Mouse (Mus musculus): Measurements from ENCODE around the gene 2310061N02Rik. TPM values are rescaled to one million over a fixed set of nuclear protein-coding genes. Genes with fewer than 3 reads are reported as not detected.
"Not testable (repeated sequence)": the region's sequence is repeated elsewhere in the genome, so short reads cannot be mapped to it uniquely, and the experiment has no call there.

2310061N02Rik gene
- total RNA-seq (2014; rRNA removed) (not detected in 2 replicates), polyA plus RNA-seq (2015; fragmentation: Nextera tagmentation; extraction: Ambion mirVana) (not detected in 2 replicates)

DNA sequence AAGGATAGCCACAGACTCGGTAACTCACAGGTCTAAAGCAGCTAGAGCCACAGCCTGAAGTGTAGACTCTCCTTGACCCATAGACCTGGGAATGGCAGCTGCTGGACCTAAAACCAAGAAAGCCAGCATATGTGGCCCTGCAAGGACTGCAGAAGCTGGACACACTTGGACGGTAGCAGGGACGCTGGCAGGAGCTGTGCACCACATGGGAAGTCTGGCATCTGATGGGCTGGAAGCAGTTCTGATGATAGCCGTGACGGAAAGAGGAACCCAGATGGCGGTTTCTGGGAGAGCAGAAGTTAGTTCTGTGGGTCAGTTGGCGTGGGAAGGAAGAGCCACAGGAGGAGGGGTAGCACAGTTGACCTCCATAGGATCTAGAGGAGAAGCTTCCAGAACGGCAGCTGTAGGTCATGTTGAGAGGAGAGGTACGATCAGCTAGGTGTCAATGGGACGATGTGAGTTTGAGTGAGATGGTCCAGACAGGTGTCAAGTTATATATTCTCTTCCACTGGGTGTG lies at the start of gene 2310061N02Rik:
Gene 2310061N02Rik (minus strand): TSS at position 467 of the 517 bp plus-strand sequence.
- ATAC-seq: peak; percentile 49; the same call in 1 of the 2 replicates
- TF ChIP-seq CTCF (IDR thresholded peaks at IDR 0.05; ENCODE audit: low read depth): no peak

GRCm38 (mm10) chr16:88751535-88751934 lies 43.8 kb upstream of the 2310061N02Rik start, which contains the start of gene Krtap13:
TSS of gene Krtap13 (minus strand) at chr16:88751635.
- not testable (repeated sequence) for H3K27me3 ChIP-seq (ENCODE audit: insufficient read depth, low read length)
- 85% methylated on average over 3 of the region's 3 CpGs for WGBS

More for the DNA sequence above, at the start of gene 2310061N02Rik:
- 78% methylated on average over 10 of the region's 10 CpGs for WGBS
- Histone ChIP-seq H3K27ac (no peak within 1 kb of the TSS), H3K9ac (replicated peaks; ENCODE audit: low read length) (no peak within 1 kb of the TSS), H3K4me3 (ENCODE audit: low read length) (no peak within 1 kb of the TSS), H3K27me3 (ENCODE audit: insufficient read depth, low read length) (no peaks in the 10 kb centered on the region), H3K9me3 (ENCODE audit: low read length) (no peaks in the 10 kb centered on the region), H3K36me3 (ENCODE audit: insufficient read depth, low read length) (no peaks in the 10 kb centered on the region), H3K4me1 (ENCODE audit: insufficient read depth, low read length) (no peaks in the 10 kb centered on the region), H3K4me2 (ENCODE audit: low read depth, low read length) (no peak within 1 kb of the TSS)
- DNase-seq (ENCODE audit: low spot score): peak; percentile 9

GRCm38 (mm10) chr16:88747943-88748342 lies 40.2 kb upstream of the 2310061N02Rik start:
- no peak for DNase-seq (ENCODE audit: low spot score)
- ATAC-seq: no peak
- Histone ChIP-seq H3K27me3 (ENCODE audit: insufficient read depth, low read length) (no peaks in the 10 kb centered on the region), H3K9ac (replicated peaks; ENCODE audit: low read length) (no peak overlapping the region), H3K27ac (no peak overlapping the region), H3K4me3 (ENCODE audit: low read length) (no peak overlapping the region), H3K4me2 (ENCODE audit: low read depth, low read length) (no peak overlapping the region), H3K4me1 (ENCODE audit: insufficient read depth, low read length) (no peaks in the 10 kb centered on the region), H3K9me3 (ENCODE audit: low read length) (no peaks in the 10 kb centered on the region), H3K36me3 (ENCODE audit: insufficient read depth, low read length) (no peaks in the 10 kb centered on the region)
- WGBS: 56% methylated on average over 4 of the region's 4 CpGs
- TF ChIP-seq CTCF (IDR thresholded peaks at IDR 0.05; ENCODE audit: low read depth): no peak

More at GRCm38 (mm10) chr16:88751535-88751934, 43.8 kb upstream of the 2310061N02Rik start, which contains the start of gene Krtap13:
- H3K4me2 ChIP-seq (ENCODE audit: low read depth, low read length); H3K9ac ChIP-seq (replicated peaks; ENCODE audit: low read length); H3K4me3 ChIP-seq (ENCODE audit: low read length); DNase-seq (ENCODE audit: low spot score); ATAC-seq; H3K27ac ChIP-seq; H3K4me1 ChIP-seq (ENCODE audit: insufficient read depth, low read length); H3K9me3 ChIP-seq (ENCODE audit: low read length); H3K36me3 ChIP-seq (ENCODE audit: insufficient read depth, low read length): not testable (repeated sequence)

DNA sequence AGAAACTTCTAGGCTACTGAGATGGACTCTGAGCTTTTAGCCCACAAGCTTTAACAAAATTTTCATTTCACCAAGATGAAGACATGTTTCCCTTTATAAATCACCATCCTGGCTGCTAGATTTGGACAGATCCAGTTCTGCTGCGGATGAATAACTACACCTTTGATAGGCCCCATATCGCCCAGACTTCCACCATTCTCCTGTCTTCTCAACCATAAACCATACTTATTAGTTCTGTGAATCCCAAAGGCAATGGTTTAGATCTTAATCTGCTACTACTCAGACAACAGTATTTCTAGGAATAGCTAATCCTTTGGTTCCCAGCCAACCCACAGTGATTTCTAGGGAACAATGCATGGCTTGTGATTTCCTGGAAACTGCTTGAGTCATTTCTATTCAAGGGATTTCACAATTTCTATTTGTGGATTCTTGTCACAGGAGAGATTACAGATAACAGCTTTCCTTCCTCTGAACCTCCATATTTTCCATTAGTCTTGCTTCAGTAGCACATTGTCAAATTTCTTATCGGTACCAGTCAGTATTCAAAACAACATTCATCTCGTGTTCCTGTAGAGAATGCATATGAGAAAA lies 37.1 kb upstream of the 2310061N02Rik start:
- 68% methylated on average over 4 of the region's 4 CpGs for WGBS
- no peak overlapping the region for H3K9ac ChIP-seq (replicated peaks; ENCODE audit: low read length)
- no peaks in the 10 kb centered on the region for H3K4me1 ChIP-seq (ENCODE audit: insufficient read depth, low read length)
- no peak for TF ChIP-seq CTCF (IDR thresholded peaks at IDR 0.05; ENCODE audit: low read depth)
- no peaks in the 10 kb centered on the region for H3K27me3 ChIP-seq (ENCODE audit: insufficient read depth, low read length)
- DNase-seq (ENCODE audit: low spot score) (peak; percentile 35), ATAC-seq (no peak)
- no peak overlapping the region for H3K4me3 ChIP-seq (ENCODE audit: low read length)
- H3K36me3 ChIP-seq (ENCODE audit: insufficient read depth, low read length): no peaks in the 10 kb centered on the region
- H3K27ac ChIP-seq: no peak overlapping the region
- no peaks in the 10 kb centered on the region for H3K9me3 ChIP-seq (ENCODE audit: low read length)
- no peak overlapping the region for H3K4me2 ChIP-seq (ENCODE audit: low read depth, low read length)

DNA sequence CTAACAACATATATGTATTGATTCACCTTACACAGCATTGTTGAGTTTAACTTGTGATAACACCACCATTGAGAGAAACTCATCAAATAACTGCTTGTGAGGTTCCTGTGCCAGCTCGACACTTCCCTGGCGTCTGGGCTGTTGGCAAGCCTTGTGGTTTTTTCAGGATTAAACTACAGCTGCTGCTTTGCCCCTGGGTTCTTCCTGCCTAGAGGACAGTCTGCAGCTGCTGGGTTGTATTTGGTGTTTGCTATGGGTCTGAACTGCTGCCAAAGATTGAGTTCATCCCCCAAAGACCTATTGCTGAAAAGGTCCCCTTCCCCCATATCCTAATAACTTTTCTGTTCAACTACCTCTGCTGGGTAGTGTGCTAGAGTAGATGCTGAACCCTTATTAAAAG lies 27.6 kb upstream of the 2310061N02Rik start:
- H3K27me3 ChIP-seq (ENCODE audit: insufficient read depth, low read length): no peaks in the 10 kb centered on the region
- no peak overlapping the region for H3K4me2 ChIP-seq (ENCODE audit: low read depth, low read length)
- no peak overlapping the region for H3K4me3 ChIP-seq (ENCODE audit: low read length)
- no peak overlapping the region for H3K27ac ChIP-seq
- H3K9me3 ChIP-seq (ENCODE audit: low read length): no peaks in the 10 kb centered on the region
- TF ChIP-seq CTCF (IDR thresholded peaks at IDR 0.05; ENCODE audit: low read depth): no peak
- peak; percentile 63; the same call in 1 of the 2 replicates for ATAC-seq
- H3K9ac ChIP-seq (replicated peaks; ENCODE audit: low read length): no peak overlapping the region
- H3K36me3 ChIP-seq (ENCODE audit: insufficient read depth, low read length): no peaks in the 10 kb centered on the region
- DNase-seq (ENCODE audit: low spot score): peak; percentile 65
- 35% methylated on average over 2 of the region's 2 CpGs for WGBS
- H3K4me1 ChIP-seq (ENCODE audit: insufficient read depth, low read length): no peaks in the 10 kb centered on the region

DNA sequence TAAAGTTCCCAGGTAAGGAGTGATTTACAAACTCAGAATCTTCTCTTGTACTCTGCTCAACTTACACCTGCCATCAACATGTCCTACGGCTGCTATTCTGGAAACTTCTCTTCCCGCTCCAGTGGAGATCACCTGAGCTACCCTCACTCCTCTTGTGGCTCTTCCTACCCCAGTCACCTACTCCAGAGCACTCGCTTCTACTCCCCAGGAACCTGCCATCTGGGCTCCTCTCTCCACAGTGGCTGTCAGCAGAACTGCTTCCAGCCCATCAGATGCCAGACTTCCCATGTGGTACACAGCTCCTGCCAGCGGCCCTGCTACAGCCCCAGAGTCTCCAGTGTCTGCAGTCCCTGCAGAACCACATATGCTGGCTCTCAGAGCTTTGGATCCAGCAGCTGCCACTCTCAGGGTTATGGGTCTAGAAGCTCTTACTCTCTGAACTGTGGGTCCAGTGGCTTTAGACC lies 21.1 kb upstream of the 2310061N02Rik start, which contains the start of gene Krtap13-1:
Gene Krtap13-1 (plus strand): TSS at position 51 of the 464 bp plus-strand sequence.
- H3K9me3 ChIP-seq (ENCODE audit: low read length): no peaks in the 10 kb centered on the region
- H3K4me1 ChIP-seq (ENCODE audit: insufficient read depth, low read length): no peaks in the 10 kb centered on the region
- H3K27ac ChIP-seq: no peak within 1 kb of the TSS
- H3K36me3 ChIP-seq (ENCODE audit: insufficient read depth, low read length): no peaks in the 10 kb centered on the region
- DNase-seq (ENCODE audit: low spot score) (peak; percentile 37), ATAC-seq (peak; percentile 67)
- H3K4me2 ChIP-seq (ENCODE audit: low read depth, low read length): no peak within 1 kb of the TSS
- no peak within 1 kb of the TSS for H3K4me3 ChIP-seq (ENCODE audit: low read length)
- H3K27me3 ChIP-seq (ENCODE audit: insufficient read depth, low read length): no peaks in the 10 kb centered on the region
- WGBS: 74% methylated on average over 4 of the region's 4 CpGs
- no peak within 1 kb of the TSS for H3K9ac ChIP-seq (replicated peaks; ENCODE audit: low read length)
- no peak for TF ChIP-seq CTCF (IDR thresholded peaks at IDR 0.05; ENCODE audit: low read depth)

GRCm38 (mm10) chr16:88720031-88720430 lies 12.3 kb upstream of the 2310061N02Rik start:
- Histone ChIP-seq H3K9me3 (ENCODE audit: low read length) (no peaks in the 10 kb centered on the region), H3K36me3 (ENCODE audit: insufficient read depth, low read length) (no peaks in the 10 kb centered on the region), H3K4me2 (ENCODE audit: low read depth, low read length) (no peak overlapping the region), H3K27me3 (ENCODE audit: insufficient read depth, low read length) (no peaks in the 10 kb centered on the region), H3K27ac (no peak overlapping the region), H3K4me1 (ENCODE audit: insufficient read depth, low read length) (no peaks in the 10 kb centered on the region), H3K4me3 (ENCODE audit: low read length) (no peak overlapping the region), H3K9ac (replicated peaks; ENCODE audit: low read length) (no peak overlapping the region)
- WGBS: 12% methylated on average over 1 of the region's 1 CpGs
- ATAC-seq (no peak), DNase-seq (ENCODE audit: low spot score) (no peak)
- TF ChIP-seq CTCF (IDR thresholded peaks at IDR 0.05; ENCODE audit: low read depth): no peak

All from hindbrain, postnatal 0 days (tissue).